Mouse (Mus musculus) granulocyte monocyte progenitor cell, adult 5-6 weeks (primary cell): ENCODE data around the gene Pik3r3. TPM values are rescaled to one million over a fixed set of nuclear protein-coding genes. Genes with fewer than 3 reads are reported as not detected.

ENCODE experiments used
- total RNA-seq, 2 experiments: library from RNA; stranded (forward) in 1 of 2; stranded (reverse) in 1 of 2; fragments of 200-712, 200-1000 nt in 1 of 2; fragments of >200 nt in 1 of 2; fragmentation: Nextera tagmentation in 1 of 2; gene quantifications; 2 replicates each; pipeline ENCODE4 v1.2.3; 2014 to 2017

Pik3r3 gene
- total RNA-seq, 2 experiments from 2014 or later: 0.39 TPM; not detected in 1

Other genes with a start within 250 kb of the Pik3r3 start
- 1.8 and 3.6 TPM in 2 replicates for gene Faah, start 203.7 kb upstream of the Pik3r3 start, total RNA-seq (2014; fragmentation: Nextera tagmentation)
- gene Faah, start 203.7 kb upstream of the Pik3r3 start, total RNA-seq (2017): 1.3 and 2.1 TPM in 2 replicates
- gene Nsun4, start 167.7 kb upstream of the Pik3r3 start, total RNA-seq (2014; fragmentation: Nextera tagmentation): 15.0 and 17.0 TPM in 2 replicates
- 7.4 and 14.6 TPM in 2 replicates for gene Nsun4, start 167.7 kb upstream of the Pik3r3 start, total RNA-seq (2017)
- 723 and 784 TPM in 2 replicates for gene Uqcrh, start 146.5 kb upstream of the Pik3r3 start, total RNA-seq (2014; fragmentation: Nextera tagmentation)
- 360 and 561 TPM in 2 replicates for gene Uqcrh, start 146.5 kb upstream of the Pik3r3 start, total RNA-seq (2017)
- gene Lrrc41, start 146.3 kb upstream of the Pik3r3 start, total RNA-seq (2014; fragmentation: Nextera tagmentation): 17.9 and 24.3 TPM in 2 replicates
- gene Lrrc41, start 146.3 kb upstream of the Pik3r3 start, total RNA-seq (2017): 19.2 and 20.7 TPM in 2 replicates
- 37.5 and 43.3 TPM in 2 replicates for gene Rad54l, start 97.9 kb upstream of the Pik3r3 start, total RNA-seq (2014; fragmentation: Nextera tagmentation)
- gene Rad54l, start 97.9 kb upstream of the Pik3r3 start, total RNA-seq (2017): 27.9 and 34.9 TPM in 2 replicates
- gene Pomgnt1, start 97.8 kb upstream of the Pik3r3 start, total RNA-seq (2014; fragmentation: Nextera tagmentation): 13.8 and 18.3 TPM in 2 replicates
- 17.1 and 17.5 TPM in 2 replicates for gene Pomgnt1, start 97.8 kb upstream of the Pik3r3 start, total RNA-seq (2017)
- gene Lurap1, start 70.3 kb upstream of the Pik3r3 start, total RNA-seq (2014; fragmentation: Nextera tagmentation): not detected in 2 replicates
- not detected in 2 replicates for gene Lurap1, start 70.3 kb upstream of the Pik3r3 start, total RNA-seq (2017)
- not detected in 2 replicates for gene Tspan1, start 54.0 kb upstream of the Pik3r3 start, total RNA-seq (2014; fragmentation: Nextera tagmentation)
- gene Tspan1, start 54.0 kb upstream of the Pik3r3 start, total RNA-seq (2017): not detected in 2 replicates
- not detected in 2 replicates for gene 1700042G07Rik, start 48.2 kb upstream of the Pik3r3 start, total RNA-seq (2014; fragmentation: Nextera tagmentation)
- gene 1700042G07Rik, start 48.2 kb upstream of the Pik3r3 start, total RNA-seq (2017): not detected in 2 replicates
- not detected in 2 replicates for gene Gm49337, start 48.2 kb upstream of the Pik3r3 start, total RNA-seq (2014; fragmentation: Nextera tagmentation)
- 0.26 TPM in 2 replicates for gene Gm49337, start 48.2 kb upstream of the Pik3r3 start, total RNA-seq (2017)
- 8.3 and 20.5 TPM in 2 replicates for gene Mast2, start 242.6 kb downstream of the Pik3r3 start, total RNA-seq (2014; fragmentation: Nextera tagmentation)
- gene Mast2, start 242.6 kb downstream of the Pik3r3 start, total RNA-seq (2017): 8.3 and 12.2 TPM in 2 replicates